Mouse (Mus musculus): ENCODE results near the gene Ppox. TPM values are rescaled to one million over a fixed set of nuclear protein-coding genes. Genes with fewer than 3 reads are reported as not detected.
A peak's percentile ranks its signal among the peaks of the same experiment; 100 is the strongest.
"Not testable (repeated sequence)": the region's sequence is repeated elsewhere in the genome, so short reads cannot be mapped to it uniquely, and the experiment has no call there.

Gene Ppox
- 42.9 and 44.8 TPM in 2 replicates for polyA plus RNA-seq (2014; fragmentation: Nextera tagmentation; extraction: Ambion mirVana)

GRCm38 (mm10) chr1:171280916-171281527, at the start of gene Ppox:
Gene Ppox, minus strand, starts transcription at chr1:171281186.
- Histone ChIP-seq H3K9me3 (ENCODE audit: control insufficient read depth, low read length) (no peaks in the 10 kb centered on the region), H3K4me3 (ENCODE audit: control insufficient read depth in 1 of 2, insufficient read depth in 1 of 2, low read depth in 1 of 2, low read length in 2 of 2) (peak within 1 kb of the TSS; percentile 76 to 96), H3K27ac (replicated peaks in 1 of 2; ENCODE audit: control insufficient read depth in 1 of 2, insufficient read depth in 1 of 2, low read depth in 2 of 2, low read length in 2 of 2) (peak within 1 kb of the TSS; percentile 78 to 89), H3K27me3 (ENCODE audit: control insufficient read depth, insufficient read depth, low read length) (no peaks in the 10 kb centered on the region), H3K9ac (ENCODE audit: low read length) (peak within 1 kb of the TSS; percentile 87), H3K4me2 (ENCODE audit: low read length) (peak within 1 kb of the TSS; percentile 92), H3K36me3 (ENCODE audit: control insufficient read depth, insufficient read depth, low read length) (peaks cover 69% of the 10 kb centered on the region), H3K4me1 (ENCODE audit: control insufficient read depth in 2 of 2, insufficient read depth in 2 of 2, low read length in 2 of 2) (peaks cover 6 to 16% of the 10 kb centered on the region in 2 experiments)
- peak; percentile 95 for ATAC-seq (ENCODE audit: insufficient number of reproducible peaks, insufficient read depth, low FRiP score, low read depth)
- WGBS = 0% methylated on average over 26 of the region's 26 CpGs

DNA sequence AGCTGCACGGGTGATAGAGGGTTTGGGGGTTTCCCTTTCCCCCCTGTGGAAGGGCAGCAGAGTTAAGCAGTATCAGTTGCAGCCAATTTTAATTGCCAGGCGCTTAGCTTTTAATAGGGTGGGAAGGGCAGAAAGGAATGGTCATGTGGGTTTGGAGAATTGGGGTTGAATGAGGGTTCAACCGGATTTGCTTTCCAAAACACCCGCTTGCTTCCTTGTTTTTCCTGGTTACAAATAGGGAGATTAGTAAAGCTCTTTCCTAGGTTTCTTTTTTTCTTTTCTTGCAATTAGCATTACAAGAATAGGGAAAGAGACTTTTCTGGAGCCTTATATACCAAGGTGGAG, 49.2 kb upstream of the Ppox start:
- peaks cover 20% of the 10 kb centered on the region for H3K36me3 ChIP-seq (ENCODE audit: control insufficient read depth, insufficient read depth, low read length)
- H3K4me2 ChIP-seq (ENCODE audit: low read length) = peak overlapping the region; percentile 93
- peak overlapping the region; percentile 90 for H3K9ac ChIP-seq (ENCODE audit: low read length)
- H3K4me3 ChIP-seq (ENCODE audit: control insufficient read depth in 1 of 2, insufficient read depth in 1 of 2, low read depth in 1 of 2, low read length in 2 of 2) = peak overlapping the region; percentile 80 to 88
- no peaks in the 10 kb centered on the region for H3K27me3 ChIP-seq (ENCODE audit: control insufficient read depth, insufficient read depth, low read length)
- H3K4me1 ChIP-seq (ENCODE audit: control insufficient read depth in 2 of 2, insufficient read depth in 2 of 2, low read length in 2 of 2) = peaks cover 0 to 46% of the 10 kb centered on the region in 2 experiments
- ATAC-seq (ENCODE audit: insufficient number of reproducible peaks, insufficient read depth, low FRiP score, low read depth) = no peak
- 0% methylated on average over 4 of the region's 4 CpGs for WGBS
- H3K9me3 ChIP-seq (ENCODE audit: control insufficient read depth, low read length) = no peaks in the 10 kb centered on the region
- peak overlapping the region; percentile 98 for H3K27ac ChIP-seq (replicated peaks in 1 of 2; ENCODE audit: control insufficient read depth in 1 of 2, insufficient read depth in 1 of 2, low read depth in 2 of 2, low read length in 2 of 2)

DNA sequence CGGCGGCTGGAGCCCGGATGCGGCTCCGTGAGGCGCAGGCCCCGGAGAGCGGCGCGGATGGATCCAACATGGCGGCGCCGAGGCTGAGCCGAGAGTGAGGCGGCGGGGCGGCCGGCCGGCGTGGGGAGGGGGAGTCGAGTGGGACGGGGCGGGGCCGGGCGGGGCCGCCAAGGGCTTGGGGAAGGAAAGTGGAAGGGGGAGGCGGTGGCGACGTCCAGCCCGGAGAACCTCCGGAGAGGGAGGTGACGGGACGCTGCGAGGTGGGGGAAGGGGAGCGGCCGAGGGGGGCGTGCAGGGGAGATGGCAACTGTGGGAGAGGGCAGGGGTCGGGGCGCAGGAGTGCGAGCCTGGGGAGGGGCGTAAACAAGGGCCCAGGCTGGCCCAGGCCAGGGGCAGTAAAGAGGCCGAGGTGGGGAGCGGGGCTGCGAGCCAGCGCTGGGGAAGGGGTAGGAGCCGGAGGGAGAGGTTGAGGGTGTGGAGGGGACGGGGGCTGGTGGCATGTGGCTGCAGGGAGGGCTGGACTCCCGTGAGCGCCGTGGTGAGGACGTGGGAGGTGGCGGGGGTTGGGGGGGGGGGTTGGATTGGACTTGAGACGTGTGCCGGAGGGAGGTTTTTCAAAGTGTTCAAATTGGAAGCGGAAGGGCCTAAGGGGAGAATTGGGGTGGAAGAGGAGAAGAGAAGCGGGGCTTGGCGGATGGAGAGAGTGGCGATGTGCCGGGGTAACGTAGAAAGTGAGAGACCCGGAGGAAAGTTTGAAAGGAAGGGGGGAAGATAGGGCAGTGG, 48.6 kb upstream of the Ppox start:
- WGBS = 1% methylated on average over 59 of the region's 61 CpGs
- ATAC-seq (ENCODE audit: insufficient number of reproducible peaks, insufficient read depth, low FRiP score, low read depth) = peak; percentile 87
- H3K9me3 ChIP-seq (ENCODE audit: control insufficient read depth, low read length) = no peaks in the 10 kb centered on the region

DNA sequence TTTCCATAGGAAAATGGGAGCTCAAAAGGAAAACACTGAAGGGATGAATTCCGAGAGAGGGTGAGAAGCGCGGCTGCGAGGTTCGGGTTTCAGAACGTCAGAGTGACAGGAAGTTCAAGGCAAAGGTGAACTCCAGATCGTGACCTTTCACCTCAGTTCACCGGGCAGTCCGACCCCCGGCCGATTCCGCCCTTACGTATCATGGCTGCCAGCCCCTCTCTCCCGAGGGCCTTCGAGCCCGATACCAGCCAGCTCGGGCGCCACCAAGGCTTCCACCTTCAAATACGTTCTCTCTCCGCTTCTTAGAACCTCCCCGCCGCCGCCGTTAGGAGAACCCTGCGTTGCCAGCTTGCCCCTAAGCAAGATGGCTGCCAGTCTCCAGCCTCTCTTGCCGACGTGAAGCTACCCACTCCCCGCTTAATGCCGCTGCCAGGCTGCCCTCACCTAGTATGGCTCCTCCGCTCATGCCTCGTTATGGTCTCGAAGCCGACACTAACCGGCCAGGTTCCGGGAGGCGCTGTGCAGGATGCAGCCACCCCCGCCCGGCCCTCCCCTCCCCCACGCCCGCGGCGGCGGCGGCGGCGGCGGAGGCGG, 48.0 kb upstream of the Ppox start, which contains the start of gene Dedd:
Gene Dedd, plus strand, starts transcription at position 307 of the 594 bp plus-strand sequence.
- Histone ChIP-seq H3K9ac (ENCODE audit: low read length) (peak within 1 kb of the TSS; percentile 90), H3K27me3 (ENCODE audit: control insufficient read depth, insufficient read depth, low read length) (no peaks in the 10 kb centered on the region), H3K4me1 (ENCODE audit: control insufficient read depth in 2 of 2, insufficient read depth in 2 of 2, low read length in 2 of 2) (peaks cover 0 to 44% of the 10 kb centered on the region in 2 experiments), H3K9me3 (ENCODE audit: control insufficient read depth, low read length) (no peaks in the 10 kb centered on the region), H3K27ac (replicated peaks in 1 of 2; ENCODE audit: control insufficient read depth in 1 of 2, insufficient read depth in 1 of 2, low read depth in 2 of 2, low read length in 2 of 2) (peak within 1 kb of the TSS; percentile 98), H3K36me3 (ENCODE audit: control insufficient read depth, insufficient read depth, low read length) (peaks cover 20% of the 10 kb centered on the region), H3K4me2 (ENCODE audit: low read length) (peak within 1 kb of the TSS; percentile 93), H3K4me3 (ENCODE audit: control insufficient read depth in 1 of 2, insufficient read depth in 1 of 2, low read depth in 1 of 2, low read length in 2 of 2) (peak within 1 kb of the TSS; percentile 80 to 88)
- WGBS = under 1% methylated on average over 48 of the region's 48 CpGs
- ATAC-seq (ENCODE audit: insufficient number of reproducible peaks, insufficient read depth, low FRiP score, low read depth) = peak; percentile 91

More for the DNA sequence above, 48.6 kb upstream of the Ppox start:
- peaks cover 0 to 46% of the 10 kb centered on the region in 2 experiments for H3K4me1 ChIP-seq (ENCODE audit: control insufficient read depth in 2 of 2, insufficient read depth in 2 of 2, low read length in 2 of 2)
- H3K4me3 ChIP-seq (ENCODE audit: control insufficient read depth in 1 of 2, insufficient read depth in 1 of 2, low read depth in 1 of 2, low read length in 2 of 2) = peak overlapping the region; percentile 80 to 88
- peaks cover 20% of the 10 kb centered on the region for H3K36me3 ChIP-seq (ENCODE audit: control insufficient read depth, insufficient read depth, low read length)
- H3K9ac ChIP-seq (ENCODE audit: low read length) = peak overlapping the region; percentile 90
- peak overlapping the region; percentile 98 for H3K27ac ChIP-seq (replicated peaks in 1 of 2; ENCODE audit: control insufficient read depth in 1 of 2, insufficient read depth in 1 of 2, low read depth in 2 of 2, low read length in 2 of 2)
- H3K27me3 ChIP-seq (ENCODE audit: control insufficient read depth, insufficient read depth, low read length) = no peaks in the 10 kb centered on the region
- H3K4me2 ChIP-seq (ENCODE audit: low read length) = peak overlapping the region; percentile 93

- 20% methylated on average over 9 of the region's 9 CpGs for WGBS
- peak overlapping the region; percentile 98 for H3K27ac ChIP-seq (replicated peaks in 1 of 2; ENCODE audit: control insufficient read depth in 1 of 2, insufficient read depth in 1 of 2, low read depth in 2 of 2, low read length in 2 of 2)
- peaks cover 15% of the 10 kb centered on the region for H3K36me3 ChIP-seq (ENCODE audit: control insufficient read depth, insufficient read depth, low read length)
- peaks cover 0 to 37% of the 10 kb centered on the region in 2 experiments; a peak in 3 of 4 replicates for H3K4me1 ChIP-seq (ENCODE audit: control insufficient read depth in 2 of 2, insufficient read depth in 2 of 2, low read length in 2 of 2)
- H3K4me3 ChIP-seq (ENCODE audit: control insufficient read depth in 1 of 2, insufficient read depth in 1 of 2, low read depth in 1 of 2, low read length in 2 of 2) = peak overlapping the region; percentile 80 to 88
- H3K4me2 ChIP-seq (ENCODE audit: low read length) = peak overlapping the region; percentile 93
- peak overlapping the region; percentile 90 for H3K9ac ChIP-seq (ENCODE audit: low read length)
- H3K9me3 ChIP-seq (ENCODE audit: control insufficient read depth, low read length) = no peaks in the 10 kb centered on the region
- ATAC-seq (ENCODE audit: insufficient number of reproducible peaks, insufficient read depth, low FRiP score, low read depth) = no peak
- no peaks in the 10 kb centered on the region for H3K27me3 ChIP-seq (ENCODE audit: control insufficient read depth, insufficient read depth, low read length)
These were observed 47.3 kb upstream of the Ppox start for GRCm38 (mm10) chr1:171328244-171328643.

DNA sequence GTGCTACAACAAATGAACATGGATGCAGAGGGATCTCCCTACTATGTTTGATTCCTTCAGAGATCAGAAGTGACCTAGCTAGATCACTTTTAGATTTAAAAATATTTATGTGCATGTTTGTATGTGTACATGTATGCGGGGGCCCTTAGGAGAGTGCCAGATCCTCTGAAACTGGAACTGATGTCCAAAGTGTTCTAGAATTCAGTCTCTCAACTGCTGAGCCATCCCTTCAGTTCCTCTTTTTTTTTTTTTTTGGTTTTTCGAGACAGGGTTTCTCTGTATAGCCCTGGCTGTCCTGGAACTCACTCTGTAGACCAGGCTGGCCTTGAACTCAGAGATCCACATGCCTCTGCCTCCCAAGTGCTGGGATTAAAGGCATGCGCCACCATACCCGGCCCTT, 45.6 kb upstream of the Ppox start:
- not testable (repeated sequence) for H3K9me3 ChIP-seq (ENCODE audit: control insufficient read depth, low read length); H3K27ac ChIP-seq (replicated peaks in 1 of 2; ENCODE audit: control insufficient read depth in 1 of 2, insufficient read depth in 1 of 2, low read depth in 2 of 2, low read length in 2 of 2); H3K4me3 ChIP-seq (ENCODE audit: control insufficient read depth in 1 of 2, insufficient read depth in 1 of 2, low read depth in 1 of 2, low read length in 2 of 2); ATAC-seq (ENCODE audit: insufficient number of reproducible peaks, insufficient read depth, low FRiP score, low read depth); H3K27me3 ChIP-seq (ENCODE audit: control insufficient read depth, insufficient read depth, low read length); H3K9ac ChIP-seq (ENCODE audit: low read length); H3K4me2 ChIP-seq (ENCODE audit: low read length)
- Histone ChIP-seq H3K4me1 (ENCODE audit: control insufficient read depth in 2 of 2, insufficient read depth in 2 of 2, low read length in 2 of 2) (peaks cover 0 to 27% of the 10 kb centered on the region in 2 experiments; a peak in 3 of 4 replicates), H3K36me3 (ENCODE audit: control insufficient read depth, insufficient read depth, low read length) (peaks cover 11% of the 10 kb centered on the region; the same call in 1 of the 2 replicates)
- 80% methylated on average over 4 of the region's 4 CpGs for WGBS

DNA sequence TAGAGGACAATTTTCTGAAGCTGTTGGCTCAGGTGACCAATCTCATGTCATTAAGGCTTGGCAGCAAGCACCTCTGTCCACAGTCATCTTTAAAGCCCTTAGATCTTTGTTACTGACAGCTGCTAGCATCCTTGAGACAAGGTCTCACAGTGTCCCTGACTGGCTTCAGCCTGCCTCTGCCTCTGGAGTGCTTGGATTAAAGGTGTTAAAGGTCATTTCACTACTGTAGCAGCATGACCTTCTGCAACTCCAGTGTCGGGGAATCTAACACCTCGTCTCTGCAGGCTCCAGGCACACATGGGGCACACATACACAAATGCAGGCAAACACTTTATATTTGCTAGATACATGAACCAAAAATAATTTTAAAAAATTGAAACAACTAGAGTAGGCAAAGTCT, 44.6 kb upstream of the Ppox start:
- Histone ChIP-seq H3K4me1 (ENCODE audit: control insufficient read depth in 2 of 2, insufficient read depth in 2 of 2, low read length in 2 of 2) (peaks cover 0 to 17% of the 10 kb centered on the region in 2 experiments; a peak in 2 of 4 replicates), H3K9me3 (ENCODE audit: control insufficient read depth, low read length) (no peaks in the 10 kb centered on the region), H3K4me2 (ENCODE audit: low read length) (no peak overlapping the region), H3K9ac (ENCODE audit: low read length) (no peak overlapping the region), H3K4me3 (ENCODE audit: control insufficient read depth in 1 of 2, insufficient read depth in 1 of 2, low read depth in 1 of 2, low read length in 2 of 2) (no peak overlapping the region), H3K36me3 (ENCODE audit: control insufficient read depth, insufficient read depth, low read length) (peaks cover 11% of the 10 kb centered on the region; the same call in 1 of the 2 replicates), H3K27ac (replicated peaks in 1 of 2; ENCODE audit: control insufficient read depth in 1 of 2, insufficient read depth in 1 of 2, low read depth in 2 of 2, low read length in 2 of 2) (no peak overlapping the region), H3K27me3 (ENCODE audit: control insufficient read depth, insufficient read depth, low read length) (no peaks in the 10 kb centered on the region)
- 70% methylated on average over 2 of the region's 2 CpGs for WGBS
- ATAC-seq (ENCODE audit: insufficient number of reproducible peaks, insufficient read depth, low FRiP score, low read depth) = no peak

Measured in heart, embryonic 14.5 days (tissue).